Mouse (Mus musculus): ENCODE data around the gene Acin1. TPM values are rescaled to one million over a fixed set of nuclear protein-coding genes. Genes with fewer than 3 reads are reported as not detected.

Gene Acin1
- polyA plus RNA-seq, 1 experiment from 2014 or later = 99.1 TPM

DNA sequence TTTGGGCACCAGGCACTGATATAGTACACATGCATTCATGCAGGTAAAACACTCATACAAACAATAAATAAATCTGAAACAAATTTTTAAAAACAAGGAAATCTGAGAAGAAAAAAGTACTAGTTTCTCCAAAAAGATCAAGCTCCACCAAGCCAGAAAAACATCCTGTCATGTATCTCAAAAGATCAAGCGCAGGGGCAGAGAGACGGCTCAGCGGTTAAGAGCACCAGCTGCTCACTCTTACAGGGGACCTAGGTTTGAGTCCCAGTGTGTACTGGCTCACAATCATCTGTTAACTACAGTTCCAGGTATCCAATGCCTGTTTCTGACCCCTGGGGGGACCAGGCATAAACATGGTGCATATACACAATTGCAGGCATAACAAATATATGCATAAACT, 4.3 kb downstream of the Acin1 start:
- H3K27ac ChIP-seq = no peak overlapping the region
- DNase-seq (ENCODE audit: low spot score) (no peak), ATAC-seq (ENCODE audit: low FRiP score) (no peak)
- H3K9me3 ChIP-seq (ENCODE audit: control insufficient read depth, low read length) = no peaks in the 10 kb centered on the region
- WGBS = 90% methylated on average over 3 of the region's 3 CpGs
- no peak overlapping the region for H3K4me3 ChIP-seq (replicated peaks; ENCODE audit: low read length)
- no peak overlapping the region for H3K4me2 ChIP-seq (replicated peaks)
- H3K4me1 ChIP-seq (replicated peaks; ENCODE audit: control insufficient read depth, insufficient read depth, low read length) = peaks cover 13% of the 10 kb centered on the region
- H3K27me3 ChIP-seq (ENCODE audit: control insufficient read depth, insufficient read depth, low read length) = no peaks in the 10 kb centered on the region
- no peak overlapping the region for H3K9ac ChIP-seq
- peaks cover 54% of the 10 kb centered on the region for H3K36me3 ChIP-seq (replicated peaks; ENCODE audit: control insufficient read depth, insufficient read depth)

DNA sequence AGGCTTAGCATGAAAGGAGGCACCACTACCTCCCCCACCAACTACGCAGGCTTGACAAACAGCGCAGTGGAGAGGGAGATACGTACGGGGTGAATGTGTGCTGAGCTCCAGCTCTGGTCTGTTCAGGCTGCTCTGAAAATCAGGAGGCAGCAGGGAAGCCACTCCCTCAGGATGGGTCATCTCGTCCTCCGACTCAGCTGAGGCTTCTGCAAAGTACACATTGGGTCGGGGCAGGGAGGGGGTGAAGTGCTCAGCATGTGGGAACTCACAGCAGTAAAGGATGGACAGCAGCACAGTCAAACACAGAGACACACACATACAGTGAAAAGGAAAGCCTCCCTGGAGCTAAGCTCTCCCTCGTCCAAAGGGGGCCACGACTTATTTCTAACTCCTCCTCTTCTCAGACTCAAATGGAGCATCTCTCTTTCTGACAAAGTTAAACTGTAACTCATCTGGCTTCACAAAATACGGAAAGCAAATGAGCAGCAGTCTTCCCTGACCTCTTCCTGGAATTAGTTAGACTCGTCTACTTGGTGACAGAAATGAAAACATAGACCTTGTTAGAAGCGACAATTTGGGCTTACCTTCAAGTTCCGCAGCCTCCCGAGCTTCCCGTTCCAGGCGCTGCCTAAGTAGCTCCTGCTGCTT, 8.0 kb downstream of the Acin1 start:
- Histone ChIP-seq H3K4me3 (replicated peaks; ENCODE audit: low read length) (no peak overlapping the region), H3K27ac (no peak overlapping the region), H3K4me2 (replicated peaks) (no peak overlapping the region), H3K27me3 (ENCODE audit: control insufficient read depth, insufficient read depth, low read length) (no peaks in the 10 kb centered on the region), H3K9ac (no peak overlapping the region), H3K9me3 (ENCODE audit: control insufficient read depth, low read length) (no peaks in the 10 kb centered on the region), H3K36me3 (replicated peaks; ENCODE audit: control insufficient read depth, insufficient read depth) (peaks cover 83% of the 10 kb centered on the region), H3K4me1 (replicated peaks; ENCODE audit: control insufficient read depth, insufficient read depth, low read length) (no peaks in the 10 kb centered on the region)
- no peak for ATAC-seq (ENCODE audit: low FRiP score)
- 85% methylated on average over 16 of the region's 16 CpGs for WGBS
- DNase-seq (ENCODE audit: low spot score) = no peak

GRCm38 (mm10) chr14:54676290-54676689, 10.4 kb downstream of the Acin1 start:
- Histone ChIP-seq H3K36me3 (replicated peaks; ENCODE audit: control insufficient read depth, insufficient read depth) (peaks cover 87% of the 10 kb centered on the region), H3K27me3 (ENCODE audit: control insufficient read depth, insufficient read depth, low read length) (no peaks in the 10 kb centered on the region), H3K4me2 (replicated peaks) (no peak overlapping the region), H3K9ac (no peak overlapping the region), H3K4me3 (replicated peaks; ENCODE audit: low read length) (no peak overlapping the region), H3K9me3 (ENCODE audit: control insufficient read depth, low read length) (no peaks in the 10 kb centered on the region), H3K4me1 (replicated peaks; ENCODE audit: control insufficient read depth, insufficient read depth, low read length) (no peaks in the 10 kb centered on the region), H3K27ac (no peak overlapping the region)
- ATAC-seq (ENCODE audit: low FRiP score) (no peak), DNase-seq (ENCODE audit: low spot score) (no peak)
- whole genome bisulfite sequencing = 90% methylated on average over 5 of the region's 5 CpGs

DNA sequence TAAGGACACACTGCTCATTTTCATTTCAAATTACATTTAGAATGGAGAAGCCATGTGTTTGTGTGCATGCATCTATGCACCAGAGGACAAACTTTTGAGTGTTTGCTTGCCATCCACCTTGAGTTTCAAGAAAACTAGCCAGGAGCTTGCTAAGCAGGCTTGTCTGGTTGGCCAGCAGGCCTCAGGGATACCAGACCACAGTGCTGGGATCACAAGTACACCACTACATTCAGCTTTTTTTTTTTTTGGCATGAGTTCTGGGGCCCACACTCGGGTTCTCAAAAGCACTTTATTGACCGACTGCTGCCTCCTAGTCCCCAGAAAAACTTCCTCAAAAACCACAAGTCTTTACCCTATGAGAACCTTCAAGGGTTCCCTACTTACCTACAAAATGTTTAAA, 12.4 kb downstream of the Acin1 start:
- no peak overlapping the region for H3K4me3 ChIP-seq (replicated peaks; ENCODE audit: low read length)
- ATAC-seq (ENCODE audit: low FRiP score) (no peak), DNase-seq (ENCODE audit: low spot score) (no peak)
- peaks cover 76% of the 10 kb centered on the region for H3K36me3 ChIP-seq (replicated peaks; ENCODE audit: control insufficient read depth, insufficient read depth)
- no peak overlapping the region for H3K9ac ChIP-seq
- H3K27ac ChIP-seq = no peak overlapping the region
- no peaks in the 10 kb centered on the region for H3K4me1 ChIP-seq (replicated peaks; ENCODE audit: control insufficient read depth, insufficient read depth, low read length)
- no peak overlapping the region for H3K4me2 ChIP-seq (replicated peaks)
- no peaks in the 10 kb centered on the region for H3K27me3 ChIP-seq (ENCODE audit: control insufficient read depth, insufficient read depth, low read length)
- no peaks in the 10 kb centered on the region for H3K9me3 ChIP-seq (ENCODE audit: control insufficient read depth, low read length)
- 89% methylated on average over 2 of the region's 2 CpGs for WGBS

- DNase-seq (ENCODE audit: low spot score) (no peak), ATAC-seq (ENCODE audit: low FRiP score) (no peak)
- H3K9me3 ChIP-seq (ENCODE audit: control insufficient read depth, low read length) = no peaks in the 10 kb centered on the region
- H3K4me3 ChIP-seq (replicated peaks; ENCODE audit: low read length) = no peak overlapping the region
- H3K4me2 ChIP-seq (replicated peaks) = no peak overlapping the region
- WGBS = 88% methylated on average over 4 of the region's 4 CpGs
- no peak overlapping the region for H3K27ac ChIP-seq
- no peak overlapping the region for H3K9ac ChIP-seq
- H3K27me3 ChIP-seq (ENCODE audit: control insufficient read depth, insufficient read depth, low read length) = no peaks in the 10 kb centered on the region
- peaks cover 79% of the 10 kb centered on the region for H3K36me3 ChIP-seq (replicated peaks; ENCODE audit: control insufficient read depth, insufficient read depth)
- H3K4me1 ChIP-seq (replicated peaks; ENCODE audit: control insufficient read depth, insufficient read depth, low read length) = no peaks in the 10 kb centered on the region
These were observed 17.4 kb downstream of the Acin1 start for GRCm38 (mm10) chr14:54669381-54669780.

DNA sequence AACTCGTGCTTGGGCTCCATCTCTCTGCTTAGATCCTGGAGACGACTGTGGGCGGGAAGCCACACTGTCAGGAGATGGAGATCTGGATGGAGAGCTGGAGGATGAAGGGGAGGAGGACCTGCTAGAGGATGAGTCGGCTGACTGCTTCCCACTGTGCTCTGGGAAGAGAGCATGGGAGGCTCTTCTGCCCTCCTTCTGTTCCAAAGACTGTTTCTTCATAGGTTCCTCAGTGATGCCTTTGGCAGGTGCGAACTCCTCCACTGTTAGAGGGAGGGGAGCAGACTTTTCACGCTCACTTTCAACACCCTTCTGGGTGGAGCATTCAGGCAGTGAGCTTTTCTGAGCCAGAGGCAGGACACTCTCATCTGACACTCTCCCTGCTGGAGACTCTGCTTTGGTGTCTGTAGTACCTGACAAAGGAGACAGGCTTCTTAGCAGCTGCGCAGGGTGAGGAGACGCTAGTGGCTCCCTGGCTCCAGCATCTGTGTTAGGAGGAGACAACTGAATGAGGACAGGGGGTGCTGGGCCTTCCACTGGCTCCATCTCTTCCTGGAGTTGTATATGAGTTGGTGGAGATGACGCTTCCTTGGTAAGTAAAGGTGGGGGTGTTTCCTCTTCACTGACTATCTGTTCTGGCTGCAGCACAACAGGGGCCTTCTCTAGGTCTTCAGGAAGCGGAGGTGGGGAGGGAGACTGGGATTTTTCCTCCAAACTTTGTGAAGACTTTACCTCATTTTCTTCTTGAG, 22.1 kb downstream of the Acin1 start:
- no peaks in the 10 kb centered on the region for H3K9me3 ChIP-seq (ENCODE audit: control insufficient read depth, low read length)
- 91% methylated on average over 10 of the region's 10 CpGs for WGBS
- ATAC-seq (ENCODE audit: low FRiP score) (no peak), DNase-seq (ENCODE audit: low spot score) (no peak)
- no peak overlapping the region for H3K4me2 ChIP-seq (replicated peaks)
- no peak overlapping the region for H3K27ac ChIP-seq
- H3K4me3 ChIP-seq (replicated peaks; ENCODE audit: low read length) = no peak overlapping the region
- peaks cover 96% of the 10 kb centered on the region for H3K36me3 ChIP-seq (replicated peaks; ENCODE audit: control insufficient read depth, insufficient read depth)
- H3K9ac ChIP-seq = no peak overlapping the region
- H3K4me1 ChIP-seq (replicated peaks; ENCODE audit: control insufficient read depth, insufficient read depth, low read length) = no peaks in the 10 kb centered on the region
- no peaks in the 10 kb centered on the region for H3K27me3 ChIP-seq (ENCODE audit: control insufficient read depth, insufficient read depth, low read length)

GRCm38 (mm10) chr14:54660009-54660408, 26.7 kb downstream of the Acin1 start:
- no peak for DNase-seq (ENCODE audit: low spot score)
- Histone ChIP-seq H3K27ac (no peak overlapping the region), H3K4me2 (replicated peaks) (no peak overlapping the region), H3K36me3 (replicated peaks; ENCODE audit: control insufficient read depth, insufficient read depth) (peaks cover 99% of the 10 kb centered on the region), H3K4me3 (replicated peaks; ENCODE audit: low read length) (no peak overlapping the region), H3K9ac (no peak overlapping the region), H3K4me1 (replicated peaks; ENCODE audit: control insufficient read depth, insufficient read depth, low read length) (no peaks in the 10 kb centered on the region), H3K27me3 (ENCODE audit: control insufficient read depth, insufficient read depth, low read length) (no peaks in the 10 kb centered on the region), H3K9me3 (ENCODE audit: control insufficient read depth, low read length) (no peaks in the 10 kb centered on the region)
- 86% methylated on average over 2 of the region's 2 CpGs for WGBS
- no peak for ATAC-seq (ENCODE audit: low FRiP score)

DNA sequence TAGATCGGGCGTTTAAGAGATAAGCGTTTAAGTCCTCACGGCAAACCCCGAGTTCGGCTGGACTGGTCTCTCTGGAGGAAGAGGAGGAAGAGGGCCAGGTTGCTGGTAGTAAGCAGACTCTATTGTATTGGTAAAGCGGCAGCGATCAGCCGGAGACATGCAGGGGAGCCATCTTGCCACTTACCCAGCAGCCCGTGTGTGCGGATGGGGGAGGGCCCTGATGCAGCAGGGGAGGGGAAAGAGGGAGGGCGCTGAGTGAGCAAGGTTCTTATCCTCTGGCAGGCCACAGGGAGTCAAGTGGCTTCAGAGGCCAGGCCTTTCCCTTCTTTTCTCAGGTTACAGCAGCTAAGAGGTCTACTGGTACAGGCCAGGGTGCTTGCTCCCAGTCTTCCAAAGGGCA, 33.2 kb downstream of the Acin1 start:
- DNase-seq (ENCODE audit: low spot score) (peak; percentile 81), ATAC-seq (ENCODE audit: low FRiP score) (peak; percentile 88)
- H3K9ac ChIP-seq = peak overlapping the region; percentile 91
- WGBS = 2% methylated on average over 12 of the region's 12 CpGs
- peak overlapping the region; percentile 91 for H3K27ac ChIP-seq
- peak overlapping the region; percentile 93 for H3K4me2 ChIP-seq (replicated peaks)
- peaks cover 66% of the 10 kb centered on the region for H3K36me3 ChIP-seq (replicated peaks; ENCODE audit: control insufficient read depth, insufficient read depth)
- no peaks in the 10 kb centered on the region for H3K9me3 ChIP-seq (ENCODE audit: control insufficient read depth, low read length)
- H3K27me3 ChIP-seq (ENCODE audit: control insufficient read depth, insufficient read depth, low read length) = no peaks in the 10 kb centered on the region
- peak overlapping the region; percentile 73 for H3K4me3 ChIP-seq (replicated peaks; ENCODE audit: low read length)
- H3K4me1 ChIP-seq (replicated peaks; ENCODE audit: control insufficient read depth, insufficient read depth, low read length) = peaks cover 19% of the 10 kb centered on the region

- Histone ChIP-seq H3K36me3 (replicated peaks; ENCODE audit: control insufficient read depth, insufficient read depth) (peaks cover 66% of the 10 kb centered on the region), H3K27me3 (ENCODE audit: control insufficient read depth, insufficient read depth, low read length) (no peaks in the 10 kb centered on the region), H3K27ac (peak overlapping the region; percentile 91), H3K9ac (peak overlapping the region; percentile 91), H3K4me3 (replicated peaks; ENCODE audit: low read length) (peak overlapping the region; percentile 73), H3K4me1 (replicated peaks; ENCODE audit: control insufficient read depth, insufficient read depth, low read length) (peaks cover 19% of the 10 kb centered on the region), H3K4me2 (replicated peaks) (peak overlapping the region; percentile 93), H3K9me3 (ENCODE audit: control insufficient read depth, low read length) (no peaks in the 10 kb centered on the region)
- ATAC-seq (ENCODE audit: low FRiP score) (no peak), DNase-seq (ENCODE audit: low spot score) (no peak)
- WGBS = 2% methylated on average over 7 of the region's 7 CpGs
These were observed 33.9 kb downstream of the Acin1 start for GRCm38 (mm10) chr14:54652787-54653186.
